Mouse (Mus musculus) embryo, embryonic 10 days (tissue): ENCODE results near the gene Shox2.

Experiments
- DNase-seq: peaks from one replicate; pipeline ENCODE4 v3.0.0-alpha.2; 2015; ENCODE audit warnings: low spot score

Shox2 gene

DNA sequence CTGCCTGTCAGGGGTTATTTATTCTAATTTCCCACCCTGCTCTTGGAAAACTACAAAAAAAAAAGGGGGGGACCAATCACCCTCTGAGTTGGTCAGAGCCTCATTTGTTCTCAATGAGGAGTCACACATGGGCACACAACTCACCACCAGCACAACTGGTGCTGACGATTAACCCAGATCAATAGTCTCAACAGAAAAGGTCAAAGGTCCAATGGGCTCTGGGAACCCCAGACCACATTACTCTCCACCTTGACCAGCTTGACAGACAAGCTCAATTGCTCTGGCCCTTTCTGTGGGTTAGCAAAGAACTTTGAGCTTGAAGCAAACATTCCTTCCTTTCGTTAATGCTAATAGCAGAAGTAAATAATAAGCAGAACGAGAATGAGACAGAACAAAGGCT lies 16.7 kb downstream of the Shox2 start:
- DNase-seq: peak; percentile 38

DNA sequence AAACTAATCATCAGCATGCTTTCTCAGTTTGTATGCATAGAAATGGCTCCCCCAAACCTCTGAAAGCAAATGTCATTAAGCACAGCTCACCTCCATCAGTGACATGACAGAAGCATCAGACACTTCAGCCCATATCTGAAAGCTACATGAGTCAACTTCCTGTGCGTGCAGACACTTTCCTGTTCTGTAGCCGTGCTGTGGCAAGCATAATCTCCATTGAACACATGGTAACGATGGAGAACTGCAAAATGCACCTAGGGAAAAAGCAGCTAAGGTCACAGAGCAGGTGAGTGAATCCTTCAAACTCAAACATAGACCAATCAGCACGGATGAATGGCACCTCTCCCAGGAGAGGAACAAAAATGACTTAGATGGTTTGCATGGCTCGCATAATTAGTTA lies 21.6 kb downstream of the Shox2 start:
- no peak for DNase-seq

DNA sequence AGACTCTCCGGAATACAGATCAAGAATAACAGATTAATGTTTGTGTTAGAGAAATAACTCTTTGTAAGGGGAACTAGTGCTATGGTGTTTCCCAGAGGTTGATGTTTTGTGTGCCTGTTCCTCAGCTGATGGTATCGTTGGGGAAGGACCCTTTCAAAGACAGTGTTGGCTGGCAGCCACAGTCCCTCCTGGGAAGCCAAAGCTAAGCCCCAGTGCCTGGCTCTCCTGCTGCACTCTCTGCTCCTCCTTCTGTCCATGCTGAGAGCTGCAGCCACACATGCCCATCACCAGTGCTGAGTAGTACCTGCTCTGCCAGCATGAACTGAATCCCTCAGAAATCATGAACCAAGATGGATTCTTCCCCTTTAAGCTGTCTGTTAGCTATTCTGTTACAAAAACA lies 26.4 kb downstream of the Shox2 start:
- no peak for DNase-seq

DNA sequence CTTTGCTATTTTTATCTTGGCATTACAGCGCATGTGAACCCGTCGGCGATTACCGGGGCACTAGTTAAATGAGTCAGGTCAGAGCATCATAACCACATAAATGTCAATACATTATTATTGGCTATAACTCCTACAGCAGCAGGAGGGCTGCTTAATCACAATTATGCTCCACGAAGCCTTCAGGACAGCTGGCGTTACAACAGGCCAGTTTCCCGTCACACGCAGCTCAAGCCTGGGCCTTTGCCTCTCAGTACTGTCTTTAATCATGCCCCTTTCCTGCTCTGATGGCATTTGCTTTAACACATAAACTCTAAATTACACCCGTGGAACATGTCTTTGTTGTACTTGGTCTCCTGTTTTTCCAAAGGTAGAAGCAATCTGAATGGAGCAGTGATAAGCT lies 41.9 kb downstream of the Shox2 start:
- peak; percentile 11 for DNase-seq

DNA sequence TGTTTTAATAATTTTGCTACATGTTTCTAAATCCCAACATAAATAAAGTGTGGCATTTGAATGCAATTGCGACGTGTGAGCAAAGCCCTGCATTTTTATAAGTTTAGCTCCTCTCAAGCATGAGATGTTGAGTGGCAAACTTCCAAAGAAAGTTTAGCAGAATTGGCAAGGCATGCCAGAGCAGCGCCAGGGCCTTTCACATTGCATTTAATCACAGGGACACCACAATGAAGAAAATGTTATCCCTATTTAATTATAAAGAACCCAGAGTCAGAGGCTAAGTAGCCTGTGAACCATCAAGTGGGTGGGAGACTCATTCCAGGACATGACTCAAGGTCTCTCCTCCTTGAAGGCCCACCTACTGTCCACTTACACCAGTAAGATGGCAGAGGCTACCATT lies 59.1 kb downstream of the Shox2 start:
- no peak for DNase-seq
